Mouse (Mus musculus) lung, postnatal 14 days (tissue): ENCODE measurements at regions not wholly inside any gene's neighbourhood (a gene's known extent, or its start where the extent isn't known, plus 50 kb on each side); places are given as distances from the start of the nearest gene placed in this dataset.

Experiments
- DNase-seq: peaks from one replicate; pipeline ENCODE4 v3.0.0; 2021

DNA sequence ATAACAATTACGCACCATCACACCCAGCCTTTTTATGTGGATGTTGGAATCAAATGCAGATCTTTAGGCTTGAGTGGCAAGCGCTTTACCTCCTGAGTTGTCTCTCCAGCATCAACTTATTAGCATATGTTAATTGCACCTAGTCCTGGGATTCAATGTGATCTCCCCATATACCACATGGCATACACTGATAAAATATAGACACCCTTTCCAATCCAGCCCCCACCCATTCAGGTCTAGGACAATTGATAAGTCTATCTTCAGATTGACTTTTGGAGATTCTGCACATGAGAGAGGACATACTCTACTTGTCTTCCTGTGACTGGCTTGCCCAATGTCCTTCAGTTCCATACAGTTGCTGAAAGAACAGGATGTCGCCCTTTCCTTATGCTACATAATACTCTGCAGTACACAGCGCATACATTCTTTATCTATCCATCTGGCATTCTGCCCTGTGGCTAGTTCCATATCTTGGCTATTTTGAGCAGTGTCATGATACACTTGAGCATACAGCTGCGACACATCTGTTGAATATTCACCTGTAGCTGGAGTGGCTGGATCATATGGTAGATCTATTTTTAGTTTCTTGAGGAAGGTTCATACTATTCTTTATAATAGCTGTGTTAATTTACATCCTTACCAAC lies 120.3 kb downstream of the Gsdmc2 start:
- no peak for DNase-seq

DNA sequence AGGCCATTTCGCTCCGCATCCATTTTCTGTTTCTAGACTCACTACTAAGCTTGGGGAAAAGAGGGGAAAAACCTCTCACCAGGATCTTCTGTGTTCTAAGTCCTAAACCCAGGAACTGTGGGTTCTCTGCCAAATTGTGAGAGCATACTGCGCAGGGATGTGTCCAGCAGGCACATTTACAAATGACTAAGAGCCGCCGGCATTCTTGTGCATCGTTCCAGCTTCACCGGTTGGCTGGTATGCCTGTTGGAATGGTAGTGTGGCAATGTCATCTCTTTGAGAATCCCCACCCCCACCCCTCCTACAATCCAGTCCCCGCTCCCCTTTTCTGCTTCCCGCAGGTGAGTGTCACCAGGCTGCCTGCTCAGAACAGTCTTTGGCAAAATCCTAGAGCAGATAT lies 122.0 kb downstream of the Gsdmc2 start:
- DNase-seq: no peak

DNA sequence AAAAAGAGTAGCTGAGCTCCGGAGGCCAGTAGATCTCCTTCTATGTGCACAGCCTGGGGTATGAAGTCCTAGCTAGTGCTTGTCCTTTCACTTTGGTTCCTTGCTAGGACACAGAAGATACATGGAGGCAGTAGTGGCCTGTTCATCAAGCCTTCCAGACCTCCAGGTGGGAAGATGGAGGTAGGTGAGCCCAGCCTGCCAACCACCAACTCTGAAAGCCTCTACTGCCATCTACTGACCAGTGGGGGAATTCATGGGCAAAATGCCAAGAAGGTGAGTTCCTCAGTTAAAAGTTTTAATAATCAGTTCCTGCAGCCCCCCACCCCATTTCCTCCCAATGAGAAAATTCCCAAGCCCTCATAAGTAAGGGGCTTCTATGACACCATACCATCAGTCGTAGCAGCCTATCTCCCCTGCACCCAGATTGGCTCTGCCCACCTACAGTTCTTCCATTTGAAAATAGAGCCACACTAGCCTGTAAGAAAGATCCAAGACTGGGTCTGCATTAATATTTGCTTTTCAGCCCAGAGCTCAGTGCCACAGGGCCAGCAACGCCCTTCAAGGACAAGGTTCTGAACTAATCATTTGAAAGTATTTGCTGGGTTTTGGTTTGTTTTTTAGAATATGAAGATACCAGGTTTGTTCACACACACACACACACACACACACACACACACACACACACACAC lies 123.2 kb downstream of the Gsdmc2 start:
- peak; percentile 51 for DNase-seq

DNA sequence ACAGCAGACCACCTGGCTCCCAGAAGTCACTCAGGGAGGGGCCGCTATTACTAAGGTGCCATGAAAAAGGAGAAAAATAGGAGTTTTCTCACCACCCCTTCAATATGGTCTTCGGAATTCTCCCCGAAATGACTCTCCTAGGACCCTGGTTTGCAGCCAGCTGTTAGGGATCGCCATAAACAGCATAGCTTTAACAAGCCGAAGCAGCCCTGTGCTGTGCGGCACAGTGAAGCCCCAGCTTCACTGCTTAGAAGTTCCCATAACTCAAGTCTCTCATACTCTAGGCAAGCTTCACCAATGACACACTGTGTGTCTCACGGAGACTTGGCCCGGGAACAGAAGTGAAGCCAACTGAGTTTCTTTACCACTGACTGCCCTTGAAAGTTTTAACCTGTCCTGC lies 127.2 kb downstream of the Gsdmc2 start:
- no peak for DNase-seq

DNA sequence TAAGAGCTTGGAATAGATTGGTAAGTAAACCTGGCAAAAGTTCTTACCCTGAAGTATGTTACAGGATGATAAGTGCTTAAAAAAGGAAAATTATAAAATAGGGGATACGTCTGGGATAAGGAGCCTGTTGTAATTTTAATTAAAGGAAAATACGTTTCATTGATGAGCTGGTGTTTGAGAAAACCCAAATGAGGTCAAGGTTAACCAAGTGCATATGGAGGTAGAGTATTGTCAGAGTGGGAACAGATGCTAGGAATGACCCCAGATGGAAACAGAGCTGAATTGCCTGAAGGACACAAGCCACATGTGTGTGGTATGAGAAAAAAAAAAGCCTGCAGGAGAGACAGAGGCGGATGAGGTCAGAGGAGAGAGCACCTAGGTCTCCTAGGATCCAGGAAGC lies 131.3 kb downstream of the Gsdmc2 start:
- no peak for DNase-seq

DNA sequence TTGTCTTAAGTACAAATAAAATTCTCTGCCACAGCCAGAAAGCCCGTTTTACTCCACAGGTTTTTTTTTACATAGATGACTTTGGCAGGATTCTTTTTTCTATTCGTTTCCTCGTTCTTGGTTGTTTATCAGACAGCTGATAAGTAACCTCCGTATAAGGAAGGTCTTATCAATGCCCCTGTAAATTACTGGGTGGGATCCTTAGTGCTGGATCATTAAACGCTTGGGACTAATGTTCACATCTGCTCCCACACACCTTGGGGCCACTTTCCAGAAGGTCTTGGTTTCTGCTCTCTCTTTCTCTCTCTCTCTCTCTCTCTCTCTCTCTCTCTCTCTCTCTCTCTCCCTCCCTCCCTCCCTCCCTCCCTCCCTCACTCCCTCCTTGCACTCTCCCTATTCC lies 134.6 kb downstream of the Gsdmc2 start:
- no peak for DNase-seq

DNA sequence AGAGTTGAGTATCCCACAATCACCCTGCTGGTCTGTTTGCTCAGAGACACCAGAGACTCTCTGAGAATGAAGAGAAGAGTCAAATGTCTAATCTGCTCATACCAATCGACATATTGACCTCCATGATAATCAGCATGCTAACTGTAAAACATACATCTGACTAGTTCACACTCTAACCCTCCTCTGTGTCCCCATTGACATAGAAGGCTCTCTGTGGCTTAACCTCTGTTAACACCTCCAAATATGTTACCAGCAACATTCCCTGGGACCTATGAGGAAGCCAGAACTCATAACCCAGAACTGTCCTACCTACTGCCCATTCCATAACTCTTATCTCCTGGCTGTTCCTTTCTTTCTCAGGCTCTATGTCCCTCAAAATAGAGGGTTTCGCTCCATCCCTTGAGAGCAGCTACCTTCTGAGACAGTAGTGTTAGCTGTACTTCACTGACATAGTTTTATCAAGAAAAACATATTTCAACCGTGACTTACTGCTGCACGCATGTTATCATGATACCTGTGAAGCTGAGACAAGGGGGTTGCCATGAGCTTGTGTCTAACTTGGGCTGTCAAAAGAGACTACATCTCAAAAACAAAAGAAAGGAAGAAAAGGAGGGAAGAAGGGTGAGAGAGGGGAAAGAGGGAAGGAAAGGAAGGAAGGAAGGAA lies 135.6 kb downstream of the Gsdmc2 start:
- no peak for DNase-seq

DNA sequence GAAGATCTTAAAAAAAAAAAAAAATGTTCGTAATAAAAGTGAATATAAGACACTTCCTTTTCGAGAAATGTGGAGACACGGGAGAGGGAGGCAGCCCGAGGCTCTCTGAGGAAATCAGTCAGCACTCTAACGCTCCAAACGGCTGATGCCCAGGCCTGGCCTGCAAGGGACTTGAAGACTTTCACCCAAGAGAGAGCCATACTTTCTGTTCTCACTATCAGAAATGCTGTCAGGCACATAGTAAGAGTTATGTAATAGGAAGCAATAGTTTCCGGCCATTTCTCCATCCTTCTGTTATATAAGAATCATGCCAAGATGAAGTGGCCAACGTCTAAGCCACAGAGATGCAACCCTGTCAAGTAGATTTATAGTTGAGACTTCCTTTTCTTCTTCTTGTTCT lies 140.3 kb downstream of the Gsdmc2 start:
- no peak for DNase-seq

DNA sequence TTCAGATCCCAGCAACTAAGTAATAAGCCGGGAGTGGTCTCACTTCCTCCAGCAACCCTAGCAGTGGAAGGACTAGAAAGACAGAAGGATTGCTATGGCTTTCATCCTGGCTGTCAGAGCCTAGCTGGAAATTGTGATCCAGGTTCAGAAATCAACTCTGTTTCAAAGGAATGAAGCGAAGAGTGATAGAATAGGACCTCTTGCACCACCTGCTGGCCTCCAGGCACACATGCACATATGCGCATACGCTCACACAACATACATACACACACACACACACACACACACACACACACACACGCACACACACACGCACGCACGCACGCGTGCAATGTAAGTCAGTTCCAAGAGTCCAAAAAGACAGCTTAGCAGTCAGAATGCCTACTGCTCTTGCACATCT lies 147.1 kb downstream of the Gsdmc2 start:
- no peak for DNase-seq

DNA sequence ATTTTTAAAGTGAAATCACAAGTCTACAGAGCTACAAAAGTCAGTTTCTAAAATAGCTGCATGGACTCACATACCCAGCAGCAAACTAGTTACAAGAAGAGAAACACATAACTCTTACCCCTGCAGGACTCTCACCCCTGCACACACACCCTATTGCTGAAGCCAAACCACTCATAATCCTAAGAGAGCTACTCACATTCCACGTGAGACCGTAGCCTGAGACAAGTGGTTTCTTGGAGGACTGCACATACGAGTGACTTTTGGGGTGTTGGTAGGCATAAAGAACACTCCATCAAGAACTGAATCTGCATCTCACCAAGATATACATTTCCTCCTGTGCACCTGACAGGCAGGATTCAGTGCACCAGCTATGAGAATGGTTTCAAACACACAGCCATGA lies 150.8 kb downstream of the Gsdmc2 start:
- no peak for DNase-seq

DNA sequence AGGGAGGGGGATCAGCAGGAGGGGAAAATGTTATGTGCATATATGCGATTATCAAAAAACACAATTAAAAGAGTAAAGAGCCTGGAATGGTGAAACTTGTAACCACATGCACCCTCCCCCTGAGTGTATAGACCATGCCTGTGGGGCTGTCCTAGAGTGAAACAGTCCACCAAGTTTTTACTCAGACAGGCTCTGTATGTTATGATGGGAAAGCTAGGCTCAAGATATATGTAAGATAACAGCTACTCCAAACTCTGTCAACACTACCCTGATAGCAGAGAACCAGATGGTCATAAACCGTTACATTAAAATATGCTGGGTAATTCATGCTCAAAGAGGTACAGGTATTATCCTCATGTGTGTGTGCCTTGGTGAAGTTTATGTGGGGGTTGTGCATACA lies 151.4 kb downstream of the Gsdmc2 start:
- DNase-seq: no peak

DNA sequence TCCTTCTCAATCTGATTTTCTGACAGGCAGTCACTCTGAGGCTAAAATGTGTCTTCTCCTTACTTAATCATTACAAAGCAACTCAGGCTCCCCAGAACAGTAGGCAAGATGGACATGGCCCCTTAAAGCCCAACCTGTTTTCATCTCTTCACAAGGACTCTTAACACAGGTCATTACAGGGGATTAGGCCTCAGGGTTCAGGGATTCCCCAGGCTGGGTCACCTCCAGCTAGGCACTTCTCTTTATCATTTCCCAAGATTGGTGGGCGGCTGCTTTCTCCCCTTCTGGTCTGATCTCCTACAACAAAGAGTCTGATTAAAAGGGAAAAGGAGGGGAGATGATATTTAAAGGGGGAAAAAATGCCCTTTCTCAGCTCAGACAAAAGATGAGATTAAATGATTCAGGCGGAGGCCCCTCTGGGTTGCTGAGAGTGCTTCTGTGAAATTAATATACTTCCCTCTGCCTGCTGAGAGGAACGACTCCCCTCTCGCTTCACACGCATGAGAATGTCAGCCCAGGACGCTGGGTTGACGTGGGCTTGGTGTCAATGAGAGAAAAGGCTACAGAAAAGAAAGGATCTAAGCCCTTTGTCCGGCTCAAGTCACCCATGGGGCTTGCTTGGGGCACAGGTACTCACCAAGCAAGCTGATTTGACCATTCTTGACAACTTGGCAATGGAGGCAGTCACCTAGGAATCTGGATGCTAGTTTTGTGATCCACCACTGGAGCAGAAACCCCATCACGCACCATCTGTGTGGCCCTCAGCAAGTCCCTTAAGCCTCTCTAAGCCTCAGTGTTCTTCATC lies 152.3 kb downstream of the Gsdmc2 start:
- DNase-seq: no peak

DNA sequence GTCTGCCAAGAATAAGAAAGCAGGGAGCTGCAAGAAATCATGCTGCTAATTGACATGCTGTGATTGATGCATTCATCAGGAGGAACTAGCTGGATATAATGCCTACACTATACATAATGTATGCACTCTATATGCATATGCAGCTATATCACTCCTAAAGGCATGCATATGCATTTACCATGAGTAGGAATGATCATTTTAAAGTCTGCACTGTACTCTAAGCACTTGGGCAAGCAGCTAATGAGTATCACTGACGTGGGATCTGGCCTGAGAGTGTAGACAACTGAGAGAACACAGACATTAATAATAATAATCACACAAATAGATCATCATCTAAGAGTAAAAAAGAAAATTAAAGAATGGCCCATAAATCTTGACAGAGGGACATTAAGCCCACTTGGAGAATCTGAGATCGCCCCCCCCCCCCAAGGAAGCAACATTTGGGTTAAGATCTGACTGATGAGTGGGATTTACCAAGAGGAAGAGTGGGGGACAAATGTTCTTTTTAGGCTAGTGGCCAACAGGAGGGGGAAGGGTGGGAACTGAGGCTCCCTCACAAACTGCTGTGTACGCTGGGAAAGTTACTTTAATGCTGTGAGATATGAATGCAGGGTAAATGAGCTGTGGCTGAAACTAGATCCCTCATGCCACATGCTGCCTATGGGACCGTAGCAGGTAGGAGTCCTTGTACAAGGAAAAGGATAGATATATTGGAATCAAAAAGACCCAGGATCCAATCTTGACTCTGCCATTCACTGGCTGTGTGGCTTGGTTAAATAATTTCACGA lies 155.0 kb downstream of the Gsdmc2 start:
- no peak for DNase-seq

DNA sequence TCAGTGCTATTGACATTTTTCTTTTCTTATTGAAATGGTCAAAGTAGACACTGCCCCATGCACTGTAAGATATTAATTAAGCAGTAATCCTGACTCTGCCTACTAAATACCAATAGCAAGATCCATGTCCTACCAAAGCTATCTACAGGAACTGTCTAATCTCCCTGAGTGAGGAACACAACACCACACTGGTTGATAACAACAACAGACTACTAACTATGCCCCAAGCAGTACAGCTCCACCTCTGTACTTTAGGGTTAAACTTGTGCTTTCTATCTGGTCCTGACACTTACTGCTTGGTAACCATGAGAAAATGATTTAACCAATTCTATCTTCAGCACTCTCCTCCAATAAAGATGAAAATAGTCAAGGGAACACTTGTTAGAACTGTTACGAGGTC lies 157.1 kb downstream of the Gsdmc2 start:
- no peak for DNase-seq

DNA sequence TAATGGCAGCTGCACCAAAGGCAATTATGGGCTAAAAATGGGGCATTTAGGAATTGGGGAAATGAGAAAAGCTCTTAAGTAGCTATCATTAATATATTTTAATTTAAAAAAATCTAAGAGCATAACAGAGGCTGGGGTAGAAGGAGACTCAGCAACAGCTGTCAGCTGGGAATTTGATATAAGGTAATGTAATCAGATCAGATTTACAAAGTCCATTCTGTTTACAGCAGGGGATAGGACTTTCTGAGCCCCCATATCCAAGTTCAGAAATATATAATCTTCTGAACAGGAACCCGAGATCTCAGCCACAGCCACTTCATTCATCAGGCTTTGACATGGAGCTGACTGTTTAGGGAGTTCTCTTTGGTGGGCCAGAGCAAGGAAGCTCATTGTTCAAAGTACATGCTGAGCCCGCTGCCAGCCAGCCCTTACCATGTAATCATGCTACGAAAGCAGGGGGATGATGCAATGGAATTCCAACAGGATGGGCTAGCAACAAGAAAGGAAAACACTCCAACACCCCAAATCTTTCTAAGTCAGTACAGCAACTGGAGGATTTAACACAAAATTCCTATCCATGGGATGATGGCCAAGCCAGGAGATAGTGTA lies 157.9 kb downstream of the Gsdmc2 start:
- no peak for DNase-seq

DNA sequence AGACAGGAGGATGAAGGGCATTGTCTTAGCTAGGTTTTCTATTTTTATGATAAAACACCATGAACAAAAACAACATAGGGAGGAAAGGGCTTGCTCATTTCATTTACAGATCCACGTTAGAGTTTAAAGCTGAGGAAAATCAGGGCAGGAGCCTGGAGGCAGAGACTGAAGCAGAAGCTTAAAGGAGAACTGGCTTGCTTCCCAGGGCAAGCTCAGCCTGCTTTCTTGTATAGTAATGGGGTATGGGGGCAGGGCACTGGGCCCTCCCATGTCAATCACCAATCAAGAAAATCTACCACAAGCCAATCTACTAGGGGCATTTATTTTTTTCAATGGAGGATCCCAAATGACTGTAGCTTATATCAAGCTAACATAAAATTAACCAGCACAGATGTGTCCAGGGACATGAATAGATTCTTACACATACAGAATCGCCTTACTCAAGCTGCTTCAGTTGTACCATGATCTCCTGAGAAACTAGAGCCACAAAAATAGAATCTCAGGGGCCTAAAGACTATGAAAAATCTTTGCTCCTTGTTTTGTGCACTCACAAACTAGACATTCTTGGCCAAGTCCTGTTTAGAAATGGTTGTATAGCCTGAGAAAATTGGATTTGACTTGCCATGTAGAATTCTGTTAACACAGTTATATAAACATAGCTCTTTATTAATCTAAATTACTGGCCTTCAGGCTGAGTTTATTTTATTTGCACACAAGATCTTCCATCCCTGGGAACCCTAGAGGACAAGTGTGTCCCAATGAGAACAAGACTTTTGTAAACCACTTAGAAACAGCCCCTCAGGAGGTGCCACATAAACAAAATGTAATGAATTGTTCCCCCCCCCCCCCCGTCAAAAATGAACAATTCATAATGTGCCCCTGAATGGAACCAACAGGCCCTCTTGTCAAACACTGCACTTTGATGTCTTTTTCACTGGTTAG lies 164.7 kb downstream of the Gsdmc2 start:
- no peak for DNase-seq

DNA sequence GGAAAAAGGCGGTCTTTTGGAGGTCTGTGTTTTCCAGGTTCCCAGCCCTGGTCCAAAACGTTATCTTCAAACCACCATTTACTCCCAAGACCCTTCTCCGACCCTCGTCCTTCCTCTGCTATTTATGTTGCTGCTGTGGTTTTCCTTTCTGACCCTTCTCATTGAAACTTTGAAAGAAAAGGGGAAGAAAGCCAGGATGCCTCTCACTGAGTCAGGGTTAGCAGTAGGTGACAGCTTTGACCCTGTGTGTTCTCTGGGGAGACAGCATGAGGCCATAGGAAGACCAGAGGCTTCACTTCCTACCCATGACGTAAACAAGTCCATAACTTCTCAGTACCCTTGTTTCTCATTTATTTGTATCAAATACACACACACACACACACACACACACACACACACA lies 166.1 kb downstream of the Gsdmc2 start:
- no peak for DNase-seq

DNA sequence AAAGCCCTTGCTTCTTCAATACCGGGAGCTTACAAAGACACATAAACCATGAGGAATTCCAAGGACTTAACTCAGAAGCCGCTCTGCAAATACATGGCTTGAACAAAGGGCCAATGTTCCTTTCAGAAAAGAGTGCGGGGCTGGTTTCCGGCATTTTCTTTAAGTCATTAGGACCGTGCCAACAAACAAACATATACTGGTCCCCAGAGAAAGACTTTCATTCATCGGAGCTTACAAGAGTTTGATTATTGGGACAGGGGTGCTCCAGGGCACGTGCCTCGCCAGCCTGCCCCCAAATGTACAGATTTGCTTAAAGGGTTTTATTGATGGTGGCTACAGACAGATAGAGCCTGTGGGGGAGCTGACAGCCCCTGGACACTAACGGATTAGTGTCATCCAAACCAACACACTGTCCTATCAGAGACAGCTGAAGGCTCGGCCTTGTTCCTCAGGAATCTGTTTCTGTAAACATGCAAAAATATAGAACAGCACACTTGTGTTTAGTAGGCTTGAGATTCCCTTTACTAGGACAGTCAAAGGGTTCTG lies 169.4 kb downstream of the Gsdmc2 start:
- DNase-seq: no peak

DNA sequence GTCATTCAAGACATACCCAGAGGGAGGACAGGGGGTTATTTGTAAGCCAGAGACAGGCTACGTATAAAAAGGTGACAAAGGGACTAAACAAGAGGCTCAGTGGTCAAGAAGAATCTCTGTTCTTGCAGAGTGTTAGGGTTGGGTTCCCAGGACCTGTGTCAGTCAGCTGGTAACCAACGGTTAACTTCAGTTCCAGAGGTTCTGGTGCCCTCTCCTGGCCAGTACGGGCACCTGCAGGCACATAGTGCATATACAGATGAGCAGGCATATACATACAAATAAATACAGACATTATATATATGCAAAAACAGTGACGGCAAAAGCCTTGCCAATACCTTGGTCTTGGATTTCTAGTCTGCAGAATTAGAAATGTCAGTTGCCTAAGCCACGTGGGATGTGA lies 170.6 kb downstream of the Gsdmc2 start:
- no peak for DNase-seq

DNA sequence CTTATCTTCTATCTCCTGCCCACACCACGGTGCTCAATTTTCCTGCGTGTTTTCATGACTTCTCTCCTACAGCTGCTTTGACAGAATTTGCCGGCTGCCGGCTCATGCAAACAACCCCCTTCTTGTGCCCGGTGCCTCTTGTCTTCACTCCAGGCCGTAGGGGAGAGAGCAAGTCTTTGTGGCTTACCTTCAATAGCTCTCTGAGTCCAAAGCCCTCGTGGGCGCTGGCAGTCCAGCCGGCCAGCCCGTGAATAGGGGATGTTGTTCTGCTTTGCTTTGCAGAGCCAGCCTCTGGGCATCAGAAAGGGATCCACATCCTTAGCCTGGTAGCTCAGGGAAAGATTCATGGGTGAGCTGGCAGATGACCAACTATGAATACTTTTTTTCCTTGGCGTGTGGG lies 173.9 kb downstream of the Gsdmc2 start:
- DNase-seq: no peak

DNA sequence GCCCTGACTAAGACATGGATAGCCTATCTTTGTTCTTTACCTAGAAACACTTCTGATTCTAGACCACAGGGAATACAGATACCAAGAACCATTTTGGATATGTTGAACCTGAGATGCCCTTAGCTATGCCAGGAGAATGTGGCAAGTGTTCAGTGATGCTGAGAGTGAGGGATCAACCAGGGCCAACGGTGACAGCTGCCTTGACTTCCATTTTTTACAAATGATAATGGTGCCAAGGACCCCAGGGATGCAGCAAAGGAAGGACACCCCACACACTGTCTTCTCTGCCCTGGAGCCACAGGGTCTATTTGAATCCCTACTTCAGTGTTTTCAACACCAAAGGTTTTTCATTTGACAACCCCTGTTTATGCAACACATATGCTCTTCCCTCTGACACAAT lies 174.4 kb downstream of the Gsdmc2 start:
- DNase-seq: no peak
